Mouse (Mus musculus) embryonic stem cell, embryonic (primary cell): ENCODE data around the gene Vamp5.

ENCODE experiments used
- CTCF ChIA-PET, 4 experiments: fragments of 300-600 bp in 2 of 4; fragments of 350-600 bp in 2 of 4; sonication (Branson Sonifier 250); formaldehyde crosslinking; loops; one replicate each; lab custom pipeline; 2022; ENCODE audit warnings: inconsistent platforms in 2 of 4; lab: Charles Lee
- POLR2A ChIA-PET, 4 experiments: fragments of 300-600 bp in 2 of 4; fragments of 350-600 bp in 2 of 4; sonication (Branson Sonifier 250); formaldehyde crosslinking; loops; one replicate each; lab custom pipeline; 2022; ENCODE audit warnings: antibody characterized with exemption in 4 of 4, inconsistent platforms in 1 of 4; lab: Charles Lee

The Vamp5 gene

DNA sequence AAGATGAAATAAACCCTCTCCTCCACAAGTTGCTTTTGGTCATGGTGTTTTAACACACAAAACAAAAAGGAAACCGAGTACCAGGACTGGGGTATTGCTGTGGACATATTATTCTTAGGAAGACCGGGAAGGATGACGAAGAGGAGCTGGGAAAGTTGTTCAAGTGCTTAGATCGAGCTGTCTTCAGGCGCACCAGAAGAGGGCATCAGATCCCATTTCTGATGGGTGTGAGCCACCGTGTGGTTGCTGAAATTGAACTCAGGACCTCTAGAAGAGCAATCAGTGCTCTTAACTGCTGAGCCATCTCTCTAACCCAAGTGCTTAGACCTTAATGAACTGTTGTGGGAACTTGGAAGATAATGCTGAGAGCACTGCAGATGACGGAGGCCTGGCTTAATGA lies 16.3 kb downstream of the Vamp5 start:
- ChIA-PET POLR2A (interaction anchor here (0.5 to 13.1 kb wide), 22 partner anchors 8 to 76 kb away, joined by 3 to 130 read pairs (median 4); partner anchors contain the start of genes Tmem150a (in 4 of the 4), Vamp8 (in 3 of the 4), 0610030E20Rik (in 2 of the 4) and Mat2a (in 2 of the 4)), CTCF (interaction anchor here (0.6 to 2.7 kb wide), 20 partner anchors 8 to 291 kb away, joined by 3 to 14 read pairs (median 4); partner anchors contain the start of genes Tmem150a (in 3 of the 4), Vamp8 (in 2 of the 4), 0610030E20Rik (in 1 of the 4) and Ggcx (in 1 of the 4))

GRCm38 (mm10) chr6:72362132-72363028 lies 17.9 kb downstream of the Vamp5 start:
- POLR2A ChIA-PET, result interaction anchor here (0.5 to 13.1 kb wide), 42 partner anchors 8 to 490 kb away, joined by 3 to 130 read pairs (median 4); partner anchors contain the start of genes 0610030E20Rik (in 3 of the 4), Usp39 (in 3 of the 4), Ggcx (in 2 of the 4) and Mat2a (in 2 of the 4)
- CTCF ChIA-PET, result interaction anchor here in 2 of 4 experiments (0.6 to 1.5 kb wide), 5 partner anchors 13 to 28 kb away, joined by 3 to 8 read pairs (median 4); partner anchors contain the start of genes 0610030E20Rik (in 1 of the 2), Vamp5 (in 1 of the 2) and Vamp8 (in 1 of the 2)

DNA sequence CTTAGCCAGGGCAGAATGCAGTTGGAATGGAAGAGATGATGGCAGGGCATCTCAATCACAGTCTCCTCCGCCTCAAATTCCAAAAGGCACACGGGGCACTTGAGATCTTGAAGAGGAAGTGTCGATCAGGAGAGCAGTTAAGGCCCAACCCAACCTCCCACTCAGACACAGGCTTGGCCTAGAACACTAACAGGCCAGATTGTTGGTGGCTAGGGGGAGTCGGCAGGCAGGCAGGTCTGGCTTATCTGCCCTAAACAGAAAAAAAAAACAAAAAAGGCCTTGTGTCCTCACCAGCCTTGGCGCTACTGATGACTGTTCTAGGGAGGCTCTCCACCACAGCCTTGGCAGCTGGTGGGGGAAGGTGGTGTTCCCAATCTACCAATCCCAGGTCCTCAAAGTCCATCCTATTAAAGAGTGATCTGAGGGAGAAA lies 19.1 kb downstream of the Vamp5 start:
- CTCF ChIA-PET, result interaction anchor here in 2 of 4 experiments (1.1 to 1.5 kb wide), 3 partner anchors 13 to 29 kb away, joined by 4 to 8 read pairs (median 5); partner anchors contain the start of genes 0610030E20Rik (in 1 of the 2), Vamp5 (in 1 of the 2) and Vamp8 (in 1 of the 2)
- POLR2A ChIA-PET, result interaction anchor here in 3 of 4 experiments (0.7 to 13.1 kb wide), 15 partner anchors 8 to 79 kb away, joined by 3 to 130 read pairs (median 6); partner anchors contain the start of genes 0610030E20Rik (in 2 of the 3), Ggcx (in 2 of the 3), Usp39 (in 2 of the 3) and Vamp5 (in 2 of the 3)

GRCm38 (mm10) chr6:72360599-72360935 lies 19.7 kb downstream of the Vamp5 start:
- POLR2A ChIA-PET, result interaction anchor here in 3 of 4 experiments (0.6 to 13.1 kb wide), 12 partner anchors 10 to 179 kb away, joined by 3 to 130 read pairs (median 8); partner anchors contain the start of genes 0610030E20Rik (in 2 of the 3), Usp39 (in 2 of the 3), Ggcx (in 1 of the 3) and Mat2a (in 1 of the 3)
- CTCF ChIA-PET, result interaction anchor here in 1 of 4 experiments (0.7 kb wide), 1 partner anchor 9 kb away, joined by 3 read pairs; no protein-coding TSS in a partner anchor

- POLR2A ChIA-PET, result interaction anchor here in 3 of 4 experiments (0.6 to 13.1 kb wide), 12 partner anchors 11 to 179 kb away, joined by 3 to 130 read pairs (median 4); partner anchors contain the start of genes 0610030E20Rik (in 2 of the 3), Usp39 (in 2 of the 3), Ggcx (in 1 of the 3) and Vamp5 (in 1 of the 3)
- CTCF ChIA-PET, result interaction anchor here in 1 of 4 experiments (0.7 kb wide), 1 partner anchor 9 kb away, joined by 3 read pairs; no protein-coding TSS in a partner anchor
Measured at GRCm38 (mm10) chr6:72359891-72360598, 20.2 kb downstream of the Vamp5 start.

- POLR2A ChIA-PET, result interaction anchor here in 2 of 4 experiments (0.6 to 13.1 kb wide), 6 partner anchors 11 to 74 kb away, joined by 3 to 130 read pairs (median 4); partner anchors contain the start of genes 0610030E20Rik (in 2 of the 2) and Usp39 (in 2 of the 2)
Measured at GRCm38 (mm10) chr6:72359343-72359742, 20.9 kb downstream of the Vamp5 start.

DNA sequence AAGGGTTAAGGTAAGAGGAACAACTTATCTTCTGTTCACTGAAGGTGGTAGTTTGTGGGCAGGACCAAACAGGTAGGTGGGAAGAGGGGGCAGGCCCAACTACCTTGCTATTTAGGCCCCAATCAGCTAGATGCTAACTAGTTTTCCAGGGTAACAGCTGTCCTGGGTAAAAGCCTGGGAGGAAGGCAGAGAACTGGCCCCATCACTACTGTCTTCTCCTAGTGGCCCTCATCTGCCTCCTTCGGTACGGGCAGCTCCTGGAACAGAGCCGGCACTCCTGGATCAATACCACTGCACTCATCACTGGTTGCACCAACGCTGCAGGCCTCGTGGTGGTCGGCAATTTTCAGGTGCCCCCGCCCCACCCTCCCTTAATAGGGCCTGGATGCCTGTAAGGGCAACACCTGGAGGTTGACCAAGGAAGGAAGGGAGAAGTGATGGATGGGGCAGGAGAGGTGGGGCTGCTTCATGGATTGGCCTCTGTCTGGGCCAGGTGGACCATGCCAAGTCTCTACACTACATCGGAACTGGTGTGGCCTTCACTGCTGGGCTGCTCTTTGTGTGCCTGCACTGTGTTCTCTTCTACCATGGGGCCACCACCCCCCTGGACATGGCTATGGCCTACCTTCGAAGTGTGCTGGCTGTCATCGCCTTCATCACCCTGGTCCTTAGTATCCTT lies 22.0 kb downstream of the Vamp5 start:
- POLR2A ChIA-PET, result interaction anchor here (0.6 to 13.1 kb wide), 15 partner anchors 10 to 97 kb away, joined by 3 to 130 read pairs (median 5); partner anchors contain the start of genes Usp39 (in 3 of the 4), 0610030E20Rik (in 2 of the 4), Ggcx (in 1 of the 4) and Mat2a (in 1 of the 4)
- CTCF ChIA-PET, result interaction anchor here in 1 of 4 experiments (0.5 to 1.7 kb wide), 2 partner anchors 10 to 35 kb away, joined by 4 read pairs; no protein-coding TSS in a partner anchor

More at GRCm38 (mm10) chr6:72359343-72359742, 20.9 kb downstream of the Vamp5 start:
- CTCF ChIA-PET, result interaction anchor here in 1 of 4 experiments (0.6 kb wide), 1 partner anchor 175 kb away, joined by 5 read pairs; no protein-coding TSS in a partner anchor

DNA sequence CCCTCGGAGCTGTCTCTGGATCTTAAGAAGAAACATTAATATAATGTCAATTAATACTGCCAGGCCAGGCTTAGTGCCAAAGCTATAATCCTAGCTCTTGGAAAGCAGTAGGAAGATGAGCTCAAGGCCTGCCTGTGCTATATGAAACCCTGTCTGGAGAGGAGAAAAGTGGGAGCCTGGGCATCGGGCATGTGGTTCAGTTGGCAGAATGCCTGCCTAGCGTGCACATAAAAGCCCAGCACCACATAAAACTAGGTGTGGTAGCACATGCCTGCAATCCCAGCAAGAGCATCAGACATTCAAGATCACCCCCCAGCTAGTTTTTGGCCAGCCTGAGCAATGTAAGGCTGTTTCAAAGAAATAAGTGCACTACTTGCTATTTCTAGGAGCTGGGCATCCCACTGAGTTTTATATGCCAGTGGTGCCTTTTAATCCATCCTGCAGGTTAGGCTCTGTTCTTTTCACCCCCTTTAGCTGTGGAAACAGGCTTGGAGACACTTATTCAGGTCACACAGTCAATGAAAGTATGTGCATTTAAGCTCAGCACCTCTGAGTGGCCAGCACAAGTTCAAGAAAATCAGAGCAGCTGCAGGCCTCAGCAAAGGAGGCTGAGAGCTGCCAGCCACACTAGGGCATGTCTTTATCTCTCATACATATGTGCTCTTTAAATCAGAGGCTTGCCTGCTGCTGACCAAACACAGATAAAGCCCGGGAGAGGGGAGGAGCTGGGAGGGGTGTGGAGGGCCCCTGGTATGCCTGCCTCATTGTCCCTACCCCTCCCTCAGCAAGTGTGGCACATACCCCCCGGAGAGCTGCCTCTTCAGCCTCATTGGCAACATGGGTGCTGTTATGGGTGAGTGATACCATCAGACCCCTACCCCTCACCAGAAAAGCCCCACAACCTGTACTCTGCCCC lies 22.8 kb downstream of the Vamp5 start:
- POLR2A ChIA-PET, result interaction anchor here (0.6 to 13.1 kb wide), 20 partner anchors 7 to 310 kb away, joined by 3 to 130 read pairs (median 5); partner anchors contain the start of genes Usp39 (in 3 of the 4), 0610030E20Rik (in 2 of the 4), Atoh8 (in 1 of the 4) and Ggcx (in 1 of the 4)
- CTCF ChIA-PET, result interaction anchor here in 2 of 4 experiments (0.6 to 1.7 kb wide), 2 partner anchors 9 kb away, joined by 3 to 4 read pairs; no protein-coding TSS in a partner anchor

- POLR2A ChIA-PET, result interaction anchor here (0.6 to 13.1 kb wide), 40 partner anchors 8 to 723 kb away, joined by 3 to 130 read pairs (median 5); partner anchors contain the start of genes Usp39 (in 4 of the 4), Ggcx (in 3 of the 4), Vamp8 (in 3 of the 4) and 0610030E20Rik (in 2 of the 4)
Measured at GRCm38 (mm10) chr6:72356001-72356532, 24.2 kb downstream of the Vamp5 start.

DNA sequence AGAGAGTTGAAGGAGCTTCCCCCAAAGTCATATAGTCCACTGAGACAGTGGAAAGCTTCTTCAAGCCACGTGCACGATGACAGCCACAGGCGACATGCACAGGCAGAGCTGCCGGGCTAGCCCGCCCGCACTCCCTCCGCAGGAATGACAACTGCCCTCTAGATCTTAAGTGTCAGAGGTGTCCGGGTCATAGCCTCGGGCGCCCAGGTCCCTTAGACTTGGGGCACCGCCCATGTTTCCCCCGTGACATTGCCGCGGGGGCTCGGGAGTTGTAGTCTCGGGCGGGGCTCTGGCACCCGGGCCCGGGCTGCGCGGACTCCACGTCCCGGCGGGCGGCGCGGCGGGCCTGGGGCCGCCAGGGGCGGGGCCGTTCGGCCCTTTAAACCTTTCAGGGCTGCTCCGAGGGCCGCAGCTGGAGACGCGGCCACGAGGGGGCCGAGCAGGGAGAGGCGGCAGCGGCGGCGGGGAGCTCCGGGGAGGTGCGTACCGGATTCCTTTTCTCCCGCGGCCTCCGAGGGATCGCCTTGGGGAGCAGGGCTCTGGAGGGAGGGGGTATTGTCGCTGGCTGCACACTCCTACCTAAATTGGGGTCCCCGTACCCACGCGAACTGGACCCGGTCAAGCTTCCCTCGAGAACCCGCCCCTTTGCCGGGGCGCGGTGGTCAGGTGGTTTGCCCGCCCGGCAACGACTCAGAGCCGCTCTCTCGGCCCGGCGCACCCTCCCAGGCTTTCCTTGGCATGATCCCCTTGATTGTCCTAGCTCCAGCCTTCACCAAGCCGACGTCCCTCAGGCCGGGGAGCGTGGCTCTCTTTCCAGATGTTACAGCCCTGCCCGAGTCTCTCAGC lies 25.0 kb downstream of the Vamp5 start, which contains the start of gene Tmem150a:
Gene Tmem150a (plus strand): TSS at position 382 of the 846 bp plus-strand sequence.
- POLR2A ChIA-PET, result interaction anchor here (0.5 to 13.1 kb wide), 52 partner anchors 7 to 1115 kb away, joined by 3 to 130 read pairs (median 4); partner anchors contain the start of genes Usp39 (in 4 of the 4), Ggcx (in 3 of the 4), Vamp8 (in 3 of the 4) and 0610030E20Rik (in 2 of the 4)
- CTCF ChIA-PET, result interaction anchor here (0.6 to 1.9 kb wide), 26 partner anchors 8 to 183 kb away, joined by 3 to 14 read pairs (median 3); partner anchors contain the start of genes Vamp8 (in 2 of the 4), 0610030E20Rik (in 1 of the 4) and Ggcx (in 1 of the 4)

More at GRCm38 (mm10) chr6:72356001-72356532, 24.2 kb downstream of the Vamp5 start:
- CTCF ChIA-PET, result interaction anchor here (0.5 to 1.9 kb wide), 23 partner anchors 8 to 413 kb away, joined by 3 to 14 read pairs (median 4); partner anchors contain the start of genes Vamp8 (in 2 of the 4), 0610030E20Rik (in 1 of the 4) and Ggcx (in 1 of the 4)

- CTCF ChIA-PET, result no interaction called here
- POLR2A ChIA-PET, result interaction anchor here (0.7 to 12.6 kb wide), 16 partner anchors 6 to 445 kb away, joined by 3 to 117 read pairs (median 5); partner anchors contain the start of genes Usp39 (in 4 of the 4), 0610030E20Rik (in 1 of the 4), Ggcx (in 1 of the 4) and Tcf7l1 (in 1 of the 4)
Measured at GRCm38 (mm10) chr6:72354025-72354424, 26.2 kb downstream of the Vamp5 start.

DNA sequence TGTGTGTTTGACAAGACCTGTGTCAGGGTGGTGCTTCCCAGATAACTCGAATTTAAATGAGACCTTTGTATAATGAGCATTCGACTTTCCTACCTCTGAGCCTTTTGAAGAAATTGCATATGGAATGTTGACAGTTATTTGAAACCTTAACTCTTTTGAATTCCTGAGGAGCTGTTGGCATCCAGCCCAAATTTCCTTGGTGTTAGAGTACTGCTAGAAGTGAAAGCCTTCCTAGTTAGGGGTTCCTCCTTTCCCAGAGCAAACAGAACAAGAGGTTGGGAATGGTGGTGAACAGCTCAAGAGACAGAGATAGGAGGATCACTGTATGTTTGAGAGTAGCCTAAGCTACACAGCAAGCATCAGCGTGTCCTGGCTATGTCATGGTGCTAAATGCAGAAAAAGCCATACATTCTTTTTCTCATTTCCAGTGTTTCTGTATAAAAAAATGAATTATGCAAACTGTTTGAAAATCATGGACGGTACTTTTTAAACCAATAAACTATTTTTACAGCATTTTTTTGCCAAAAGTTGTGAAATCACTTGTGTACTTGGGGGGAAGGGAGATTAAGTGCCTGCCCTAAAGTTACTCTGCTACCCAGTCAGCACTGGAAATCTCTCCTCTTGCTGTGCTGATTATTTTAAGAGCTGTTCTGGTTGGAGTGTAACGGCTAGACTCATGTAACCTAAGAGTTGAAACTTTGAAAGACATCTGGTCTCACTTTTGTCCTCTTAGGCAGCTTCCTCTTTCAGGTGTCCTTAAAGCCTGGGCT lies 27.4 kb downstream of the Vamp5 start:
- ChIA-PET CTCF (no interaction called here), POLR2A (interaction anchor here in 2 of 4 experiments (0.7 to 12.6 kb wide), 12 partner anchors 5 to 443 kb away, joined by 3 to 117 read pairs (median 4); partner anchors contain the start of genes Usp39 (in 2 of the 2), 0610030E20Rik (in 1 of the 2), Ggcx (in 1 of the 2) and Vamp5 (in 1 of the 2))
